Mouse (Mus musculus) lung, postnatal 10 days (tissue): Measurements from ENCODE around the gene Mgea5.

Source experiments
- DNase-seq: peaks from one replicate; pipeline ENCODE4 v3.0.0; 2021

The Mgea5 gene

DNA sequence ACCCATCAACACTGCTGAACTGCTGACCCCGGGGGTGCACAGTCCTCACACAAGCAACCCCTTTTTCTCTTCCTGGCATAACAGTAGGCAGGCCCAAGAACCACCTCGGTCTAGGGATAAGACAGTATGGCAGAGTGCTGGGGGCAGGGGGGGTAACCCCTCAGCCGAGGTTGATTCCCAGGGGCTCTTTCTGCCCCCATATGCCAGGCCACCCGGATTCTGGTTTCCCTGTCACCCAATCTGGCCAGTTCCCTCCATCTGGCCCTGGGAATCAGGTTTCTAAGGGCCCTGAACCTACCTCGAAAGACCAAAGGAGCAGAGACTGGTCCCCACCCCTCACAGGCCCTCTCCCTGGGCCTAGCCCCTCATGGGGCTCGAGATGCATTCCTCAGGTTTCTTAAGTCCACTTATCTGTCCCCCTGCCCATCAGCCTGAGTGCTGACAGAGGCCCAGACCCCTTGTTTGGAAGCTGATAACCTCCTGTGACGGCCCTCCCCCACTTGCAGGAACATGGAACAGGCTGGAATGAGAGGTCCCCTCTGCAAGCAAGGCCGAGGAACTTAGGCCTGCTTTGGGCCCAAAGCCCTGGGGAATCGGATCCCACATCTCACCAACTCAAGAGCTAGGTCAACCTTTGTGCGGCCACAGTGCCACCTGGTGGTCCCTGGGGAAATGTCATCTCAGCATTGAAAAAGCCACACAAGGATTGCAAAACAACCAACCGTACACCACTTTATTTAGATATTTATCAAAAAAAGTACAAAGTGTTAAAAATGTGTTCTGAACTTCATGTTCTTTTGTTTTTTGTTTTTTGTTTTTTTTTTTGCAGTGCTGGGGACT lies 36.4 kb downstream of the Mgea5 start:
- DNase-seq: peak; percentile 93

- DNase-seq: peak; percentile 79
Observed at GRCm38 (mm10) chr19:45746153-45747020, 37.2 kb downstream of the Mgea5 start.

DNA sequence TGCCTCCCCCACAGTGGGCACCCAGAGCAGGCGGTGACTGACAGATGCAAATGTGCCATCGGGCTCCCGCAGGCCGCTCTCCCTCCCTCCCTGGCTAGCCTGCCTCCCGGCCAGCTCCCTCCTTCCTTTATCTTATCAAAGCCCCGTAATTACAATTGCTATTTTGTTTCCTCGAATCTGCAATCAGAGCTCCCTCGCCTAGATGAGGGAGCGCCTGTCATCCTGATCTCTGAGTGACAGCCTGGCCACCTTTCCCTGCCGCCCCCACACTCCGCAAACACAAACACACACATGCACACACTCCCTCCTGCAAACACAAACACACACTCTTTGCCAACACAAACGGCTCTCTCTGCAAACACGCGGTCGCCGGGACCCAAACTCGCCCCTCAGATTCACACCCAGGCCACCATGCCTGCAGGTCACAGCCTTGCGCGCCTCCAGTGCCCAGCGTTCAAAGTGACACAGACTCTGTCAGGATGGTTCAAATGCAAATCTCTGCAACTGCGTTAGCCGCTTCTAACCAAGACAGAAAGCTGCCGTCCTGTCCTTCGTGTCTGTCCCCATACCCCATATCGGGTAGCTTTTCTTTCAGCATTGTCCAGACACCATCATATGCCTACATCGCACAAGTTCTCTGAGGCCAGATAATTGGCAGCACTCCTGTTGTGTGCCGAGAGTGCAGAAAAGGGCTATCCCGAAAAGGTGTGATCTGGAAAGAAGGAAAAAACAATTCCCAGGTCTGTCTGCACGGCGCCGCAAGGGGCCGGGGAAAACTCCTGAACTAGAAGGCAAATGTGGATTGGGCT lies 38.1 kb downstream of the Mgea5 start:
- no peak for DNase-seq

DNA sequence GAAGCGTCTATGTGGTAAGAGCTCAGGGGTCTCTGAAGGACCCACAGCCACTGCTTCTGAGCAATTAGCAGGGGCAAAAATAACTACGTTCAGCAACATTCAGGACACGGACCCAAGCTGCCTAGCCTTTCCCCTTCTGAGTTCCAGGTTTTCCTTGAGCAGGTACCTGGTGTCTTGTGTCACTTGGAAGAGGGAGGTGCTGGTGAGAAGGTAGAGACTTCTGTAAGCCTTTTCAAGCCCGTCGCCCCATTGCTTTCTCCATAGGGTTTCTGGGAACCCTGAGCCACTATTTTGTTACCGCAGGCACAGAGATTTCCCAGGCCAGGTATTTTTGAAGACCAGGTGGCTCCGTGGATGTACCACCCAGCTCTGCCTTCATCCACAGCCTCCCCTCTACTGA lies 40.0 kb downstream of the Mgea5 start:
- DNase-seq: no peak

DNA sequence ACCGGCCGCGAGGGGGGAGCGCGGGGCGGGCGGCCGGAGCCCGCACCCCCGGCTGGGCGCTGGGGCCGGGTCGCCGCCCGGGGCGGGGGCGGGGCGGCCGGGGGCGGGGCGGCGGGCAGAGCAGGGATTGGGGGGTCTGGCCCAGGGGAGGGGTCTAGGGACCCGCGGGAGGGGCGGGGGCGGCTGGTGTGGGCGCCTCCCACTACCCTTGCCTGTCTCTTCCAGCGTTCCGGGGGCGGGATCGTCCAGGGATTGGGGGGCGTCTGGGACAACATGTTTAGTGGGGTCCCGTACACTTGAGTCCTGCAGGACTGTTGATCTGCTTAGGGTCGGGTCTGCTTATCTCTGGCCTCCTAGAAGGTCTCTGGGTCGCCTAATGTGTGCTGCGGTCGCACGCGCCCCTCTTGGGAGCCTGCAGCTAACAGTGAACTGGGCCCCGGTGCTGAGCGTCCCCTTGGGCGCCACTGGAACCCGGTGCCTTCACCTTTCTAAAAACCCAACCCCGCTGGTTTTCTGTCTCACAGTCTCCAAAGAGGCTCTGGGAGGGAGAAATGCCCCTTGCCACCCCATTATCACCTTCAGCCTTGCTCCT lies 40.6 kb downstream of the Mgea5 start:
- no peak for DNase-seq

GRCm38 (mm10) chr19:45742218-45742983 lies 41.2 kb downstream of the Mgea5 start, which contains the start of gene Fgf8:
Gene Fgf8, minus strand, starts transcription at chr19:45742915.
- DNase-seq: no peak

DNA sequence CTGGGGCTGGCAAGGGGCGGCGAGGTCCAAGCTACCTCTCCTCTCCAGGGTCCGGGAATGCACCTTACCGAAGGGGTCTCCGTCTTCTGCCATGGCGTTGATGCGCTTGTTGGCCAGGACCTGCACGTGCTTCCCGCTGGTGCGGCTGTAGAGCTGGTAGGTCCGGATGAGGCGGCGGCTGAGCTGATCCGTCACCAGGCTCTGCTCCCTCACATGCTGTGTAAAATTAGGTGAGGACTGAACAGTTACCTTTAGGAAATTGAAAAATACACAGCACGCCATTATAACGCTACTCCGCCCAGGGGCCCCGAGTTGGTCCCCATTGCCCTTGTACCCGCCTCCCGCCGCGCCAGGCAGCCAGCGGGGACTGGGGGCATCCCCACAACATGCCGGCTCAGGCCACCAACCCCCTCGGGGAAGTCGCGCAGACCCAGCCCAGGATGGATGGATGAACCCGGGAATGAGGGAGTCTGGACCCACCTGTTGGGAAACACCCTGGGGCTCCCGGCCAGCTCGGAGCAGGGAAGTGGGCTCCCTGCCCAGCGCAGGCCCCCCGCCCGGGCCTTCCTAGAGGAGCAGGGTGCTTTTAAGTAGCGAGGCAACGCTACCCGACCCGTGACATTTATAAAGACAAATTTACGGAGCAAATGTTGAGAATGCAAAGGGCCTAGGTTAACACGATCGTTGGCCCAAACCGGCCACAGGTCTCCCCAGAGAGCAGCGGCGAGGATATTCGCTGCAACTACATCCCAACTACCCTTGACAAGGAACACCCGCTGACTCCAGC lies 42.0 kb downstream of the Mgea5 start:
- no peak for DNase-seq

GRCm38 (mm10) chr19:45740817-45741216 lies 42.8 kb downstream of the Mgea5 start:
- DNase-seq: no peak

DNA sequence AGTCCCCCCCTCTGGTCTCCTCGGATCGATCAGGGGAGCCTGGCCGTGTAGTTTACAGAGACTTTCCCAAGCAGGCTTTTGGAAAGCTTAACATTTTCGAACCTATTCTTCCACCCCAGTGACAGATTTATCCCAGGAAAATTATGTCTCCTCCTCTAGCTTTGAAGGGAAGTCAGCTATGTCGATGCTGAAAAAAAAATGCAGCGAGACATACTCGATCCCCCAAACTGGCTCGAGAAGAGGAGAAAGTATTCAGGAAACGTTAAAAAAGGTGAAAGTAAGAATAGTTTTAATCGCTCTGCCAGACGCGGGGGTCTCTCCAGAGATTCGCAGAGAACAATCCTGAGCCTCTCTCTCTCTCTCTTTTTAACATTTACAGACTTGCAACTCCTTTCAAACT lies 43.4 kb downstream of the Mgea5 start:
- no peak for DNase-seq

DNA sequence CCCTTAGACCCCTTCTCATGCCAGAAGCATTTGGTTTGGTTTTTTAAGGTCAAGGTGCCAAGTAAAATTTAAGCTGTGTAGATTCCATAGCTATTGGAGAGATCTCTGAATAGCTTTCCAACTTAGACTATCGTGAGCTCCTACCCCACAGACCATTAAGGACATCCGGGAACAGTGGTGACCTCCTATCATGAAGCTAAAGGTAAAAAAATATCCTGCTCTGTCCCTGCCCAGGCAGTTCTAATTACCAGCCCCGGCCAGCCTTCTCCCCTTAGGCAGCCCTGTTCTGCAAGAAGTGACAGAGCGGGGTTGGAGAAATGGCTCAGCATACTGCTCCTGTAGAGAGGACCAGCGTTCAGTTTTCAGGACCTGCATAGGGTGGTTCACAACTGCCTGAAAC lies 45.1 kb downstream of the Mgea5 start:
- DNase-seq: no peak

DNA sequence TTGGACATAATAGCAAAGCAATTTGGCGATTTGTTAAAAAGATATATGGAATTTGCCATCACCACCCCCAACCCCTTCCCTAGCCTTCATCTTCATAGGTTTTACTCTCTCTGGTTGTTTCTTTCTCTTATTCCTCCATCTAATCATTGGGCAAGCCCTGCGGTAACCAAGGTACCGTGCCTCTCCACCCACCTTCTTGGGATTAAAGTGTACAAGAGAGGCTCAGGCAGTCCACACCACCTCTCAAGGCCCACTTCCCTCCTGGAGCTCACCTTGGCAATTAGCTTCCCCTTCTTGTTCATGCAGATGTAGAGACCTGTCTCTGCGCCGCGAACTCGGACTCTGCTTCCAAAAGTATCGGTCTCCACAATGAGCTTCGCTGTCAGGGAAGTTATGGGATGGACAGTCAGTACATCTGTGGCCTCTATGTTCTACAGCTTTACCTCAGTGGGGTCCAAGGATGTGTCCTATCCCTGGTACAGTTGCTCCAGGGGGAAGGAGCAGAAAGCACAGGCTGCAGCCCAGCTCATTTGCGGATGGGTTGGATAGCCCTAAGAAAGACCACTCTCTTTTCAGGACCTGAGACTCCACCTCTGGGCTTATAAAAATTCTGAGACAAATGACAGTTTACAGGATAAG lies 45.7 kb downstream of the Mgea5 start:
- DNase-seq: no peak

DNA sequence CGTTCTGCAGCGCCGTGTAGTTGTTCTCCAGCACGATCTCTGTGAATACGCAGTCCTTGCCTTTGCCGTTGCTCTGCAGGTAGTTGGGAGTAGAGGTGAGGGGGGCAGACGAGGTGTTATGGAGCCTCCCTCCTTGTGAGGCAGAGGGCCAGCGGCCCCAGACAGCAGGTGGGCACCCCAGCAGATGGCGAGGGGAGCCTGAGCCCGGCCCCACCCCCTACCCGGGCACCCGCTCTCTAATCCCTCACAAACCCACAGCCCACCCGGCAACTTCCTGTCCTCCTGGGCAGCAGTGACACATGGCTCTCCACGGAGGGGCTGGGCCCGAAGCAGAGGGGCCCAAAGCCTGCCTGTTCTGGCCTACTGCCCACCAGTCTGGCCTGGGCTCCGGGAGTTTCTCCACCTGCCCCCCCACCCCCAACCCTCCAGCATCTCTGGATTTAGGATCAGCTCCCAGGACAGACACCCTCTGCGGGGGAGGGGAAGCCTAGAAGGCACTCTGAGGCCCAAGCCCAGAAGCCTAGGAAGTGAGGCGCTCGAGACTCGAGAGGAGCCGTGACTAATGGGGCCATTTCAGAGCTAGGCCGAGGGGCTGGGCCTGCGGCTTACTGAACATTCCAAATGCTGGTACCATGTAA lies 46.3 kb downstream of the Mgea5 start:
- DNase-seq: no peak

DNA sequence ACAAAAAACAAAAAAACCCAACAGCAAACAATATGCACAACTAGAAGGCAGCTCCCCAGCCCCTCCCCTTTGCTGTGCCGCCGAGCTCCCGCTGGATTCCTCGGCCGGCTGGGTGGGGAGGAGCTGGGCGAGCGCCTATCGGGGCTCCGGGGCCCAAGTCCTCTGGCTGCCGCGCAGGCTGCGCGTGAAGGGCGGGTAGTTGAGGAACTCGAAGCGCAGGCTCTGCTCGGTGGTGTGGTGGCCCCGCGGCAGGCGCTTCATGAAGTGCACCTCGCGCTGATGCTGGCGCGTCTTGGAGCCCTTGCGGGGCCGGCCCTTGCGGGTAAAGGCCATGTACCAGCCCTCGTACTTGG lies 46.8 kb downstream of the Mgea5 start:
- DNase-seq: peak; percentile 66

DNA sequence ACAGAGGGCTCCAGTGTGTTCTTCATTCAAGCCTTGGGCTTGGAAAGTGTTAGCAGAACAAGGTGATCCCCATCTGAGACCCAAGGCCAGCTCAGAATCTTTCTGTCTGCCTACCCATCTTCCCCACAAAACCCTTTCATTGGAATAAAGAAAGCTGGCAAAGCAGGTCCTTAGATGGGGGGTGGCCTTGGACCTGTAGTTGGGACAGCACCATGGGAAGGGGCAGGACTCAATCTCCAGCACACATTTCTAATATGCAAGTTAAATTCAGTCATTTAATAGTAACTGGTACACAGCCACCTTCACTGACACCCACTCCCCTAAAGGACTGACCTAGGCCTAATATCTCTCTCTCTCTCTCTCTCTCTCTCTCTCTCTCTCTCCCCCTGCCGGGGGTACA lies 47.4 kb downstream of the Mgea5 start:
- DNase-seq: no peak

- DNase-seq: no peak
Observed at GRCm38 (mm10) chr19:45734762-45735161, 48.9 kb downstream of the Mgea5 start.

DNA sequence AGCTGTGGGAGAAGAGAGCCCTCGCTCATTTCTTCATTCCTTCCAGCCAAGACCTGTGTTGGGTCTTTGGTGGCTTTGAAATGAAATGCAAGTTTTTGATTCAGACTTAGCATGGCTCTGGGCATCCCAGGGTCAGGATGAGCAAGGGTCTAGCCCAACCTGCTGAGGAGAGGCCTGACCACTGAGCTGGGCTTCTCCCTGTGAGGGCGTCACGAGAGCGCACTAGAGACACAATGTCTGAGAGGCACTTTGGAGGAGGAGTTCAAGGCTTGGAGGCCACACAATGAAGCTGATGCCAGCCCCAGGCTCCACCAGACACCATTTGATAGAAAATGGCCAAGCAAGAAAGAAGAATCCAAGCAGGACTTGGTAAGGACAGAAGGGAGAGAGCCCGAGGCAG lies 49.4 kb downstream of the Mgea5 start:
- DNase-seq: no peak

- no peak for DNase-seq
Observed at GRCm38 (mm10) chr19:45733564-45733963, 50.1 kb downstream of the Mgea5 start.

GRCm38 (mm10) chr19:45731658-45732057 lies 52.0 kb downstream of the Mgea5 start:
- DNase-seq: no peak

GRCm38 (mm10) chr19:45730042-45730441 lies 53.6 kb downstream of the Mgea5 start:
- DNase-seq: no peak

DNA sequence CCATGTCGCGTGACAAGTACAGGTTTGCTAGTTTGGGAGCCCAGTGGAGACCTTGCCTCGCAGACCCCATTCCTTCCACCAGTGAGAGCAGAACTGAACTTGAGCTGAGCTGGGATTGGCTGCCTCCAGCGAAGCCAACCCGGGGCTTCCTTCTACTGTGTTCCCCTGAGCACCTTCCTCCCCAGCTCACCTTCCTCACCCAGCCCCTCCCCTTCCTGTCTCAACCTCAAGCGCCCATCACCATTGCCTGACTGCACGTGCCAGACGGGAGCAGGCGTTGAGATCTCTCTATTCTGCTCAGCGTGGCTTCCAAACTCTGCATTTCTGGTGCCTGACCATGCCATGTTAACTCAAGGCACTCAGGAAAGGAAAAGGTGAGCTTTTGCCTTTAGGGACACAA lies 56.4 kb downstream of the Mgea5 start:
- no peak for DNase-seq
